Mouse (Mus musculus): ENCODE measurements around the gene Ccdc116.
A peak's percentile ranks its signal among the peaks of the same experiment; 100 is the strongest.

Gene Ccdc116

DNA sequence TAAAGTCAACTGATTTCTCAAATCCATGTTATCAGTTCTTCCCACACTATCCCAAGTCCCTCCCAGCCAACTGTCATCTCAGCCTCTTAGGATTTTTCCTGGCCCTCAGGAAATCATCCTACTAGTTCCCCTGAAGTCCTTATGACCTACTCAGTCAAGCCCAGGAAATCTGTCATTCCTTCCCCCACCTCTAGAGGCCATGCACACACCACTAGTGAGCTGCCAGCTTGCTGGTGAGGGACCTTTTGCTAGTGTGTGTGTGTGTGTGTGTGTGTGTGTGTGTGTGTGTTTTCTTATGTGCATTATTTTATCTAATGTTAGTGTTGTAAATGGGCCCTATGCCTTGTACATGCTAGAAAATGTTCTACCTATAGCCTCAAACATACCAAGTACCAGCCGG is 19.7 kb downstream of the Ccdc116 start:
- DNase-seq: peak; percentile 65

DNA sequence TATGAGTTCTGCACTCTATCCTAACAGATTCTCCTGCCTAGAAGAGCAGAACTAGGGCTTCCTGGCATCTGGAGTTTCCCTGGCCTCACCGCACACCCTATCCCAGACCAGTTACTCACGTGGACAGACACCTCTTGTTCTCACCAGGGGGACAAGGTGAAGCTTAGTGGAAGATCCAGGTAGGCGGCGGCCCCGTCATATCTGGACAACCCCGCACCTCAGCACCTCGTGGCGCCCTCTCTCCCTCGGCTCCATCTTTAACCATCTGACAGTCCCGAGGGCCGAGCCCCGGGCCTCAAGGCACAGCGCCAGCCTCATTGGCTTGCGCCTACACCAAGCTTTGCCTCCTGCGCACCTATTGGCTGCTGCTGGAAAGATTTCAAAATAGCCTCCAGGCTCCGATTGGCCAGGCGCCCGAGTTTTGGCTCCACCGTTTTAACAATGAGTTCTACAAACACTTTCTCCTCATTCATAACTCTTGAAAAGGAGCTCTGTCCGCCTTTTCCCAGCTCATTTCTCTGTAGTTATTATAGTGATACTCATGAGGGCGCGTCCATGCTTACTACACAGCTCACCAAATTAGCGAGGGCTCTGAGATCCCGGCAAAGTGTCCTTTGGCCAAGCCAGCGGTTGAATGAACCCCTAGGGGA is 22.0 kb downstream of the Ccdc116 start, which contains the start of gene 2610318N02Rik:
Gene 2610318N02Rik, minus strand, starts transcription at position 297 of the 650 bp plus-strand sequence.
- DNase-seq: peak; percentile 85

DNA sequence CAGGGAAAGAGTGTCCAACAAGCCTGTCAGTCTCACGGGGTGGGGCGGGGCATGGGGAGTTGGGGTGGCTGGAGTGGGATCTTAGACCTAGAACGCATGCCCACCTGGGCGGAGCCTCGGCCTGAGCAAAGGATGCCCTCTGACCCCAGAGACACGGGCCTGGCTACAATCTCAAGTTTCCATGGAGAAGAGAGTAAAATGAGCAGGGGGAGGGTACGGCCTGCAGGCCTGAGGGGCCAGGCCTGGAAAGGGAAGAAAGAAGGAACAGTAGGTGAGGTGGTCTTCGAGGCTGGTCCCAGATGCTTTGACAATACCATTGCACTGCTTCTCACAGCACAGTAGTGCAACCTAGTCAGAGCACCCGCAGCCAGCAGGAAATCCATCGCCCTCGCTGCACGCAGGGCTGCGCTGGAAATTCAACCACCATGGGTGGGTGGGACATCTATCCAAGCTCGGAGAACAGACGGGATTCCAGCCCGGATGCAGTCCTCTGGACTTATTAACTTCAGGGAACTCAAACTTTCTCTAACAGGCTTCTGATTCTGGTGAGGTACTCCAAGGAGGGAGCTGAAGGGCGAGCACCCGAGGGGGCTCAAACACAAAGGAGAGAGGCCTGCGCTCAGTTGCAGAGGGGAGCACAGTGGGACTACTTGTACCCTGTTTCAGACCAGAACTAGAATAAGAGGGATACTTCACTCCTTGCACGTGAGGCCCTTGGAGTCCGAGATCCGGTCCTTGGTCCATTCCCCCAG is 22.7 kb downstream of the Ccdc116 start:
- peak; percentile 46 for DNase-seq

DNA sequence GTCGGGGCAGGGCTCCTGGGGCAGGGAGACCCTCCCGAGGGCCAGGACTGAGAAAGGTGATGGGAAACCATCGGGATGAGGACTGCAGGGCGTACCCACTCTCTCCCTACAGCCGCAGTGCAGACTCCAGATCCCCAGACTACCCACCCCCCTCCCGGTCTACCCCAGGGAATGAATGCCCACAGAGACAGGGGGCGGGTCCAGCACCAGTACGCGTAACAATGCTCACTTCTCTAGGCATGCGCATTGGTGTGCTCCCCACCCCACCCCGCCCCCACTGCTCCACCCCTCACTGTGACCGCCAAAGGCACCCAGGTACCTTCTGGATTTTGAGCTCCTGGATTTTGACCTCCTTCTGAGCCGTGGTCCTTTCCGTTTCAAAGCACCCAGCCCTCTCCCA is 25.5 kb downstream of the Ccdc116 start:
- no peak for DNase-seq

DNA sequence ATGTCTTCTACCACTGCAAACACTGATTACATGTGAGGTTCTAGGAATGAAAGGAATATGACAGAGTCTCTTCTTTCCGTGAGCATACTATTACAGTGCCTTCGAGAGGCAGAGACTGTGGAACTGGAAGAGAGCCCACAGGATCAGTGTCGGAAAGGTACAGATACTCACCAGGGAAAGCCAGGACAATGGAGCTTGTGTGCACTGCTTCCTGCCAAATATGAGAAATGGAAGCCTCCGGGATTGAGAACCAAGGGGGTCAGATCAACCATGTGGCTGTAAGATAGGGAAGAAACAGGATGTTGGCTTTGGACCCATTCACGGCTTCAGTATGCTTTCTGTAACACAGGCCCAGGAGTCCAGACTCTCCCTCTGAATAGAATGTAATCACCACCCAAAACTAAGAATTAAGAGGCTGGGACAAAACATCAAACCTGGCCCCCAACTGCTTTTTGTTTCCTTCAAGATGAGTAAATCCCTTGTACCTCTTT is 29.7 kb downstream of the Ccdc116 start:
- no peak for DNase-seq

DNA sequence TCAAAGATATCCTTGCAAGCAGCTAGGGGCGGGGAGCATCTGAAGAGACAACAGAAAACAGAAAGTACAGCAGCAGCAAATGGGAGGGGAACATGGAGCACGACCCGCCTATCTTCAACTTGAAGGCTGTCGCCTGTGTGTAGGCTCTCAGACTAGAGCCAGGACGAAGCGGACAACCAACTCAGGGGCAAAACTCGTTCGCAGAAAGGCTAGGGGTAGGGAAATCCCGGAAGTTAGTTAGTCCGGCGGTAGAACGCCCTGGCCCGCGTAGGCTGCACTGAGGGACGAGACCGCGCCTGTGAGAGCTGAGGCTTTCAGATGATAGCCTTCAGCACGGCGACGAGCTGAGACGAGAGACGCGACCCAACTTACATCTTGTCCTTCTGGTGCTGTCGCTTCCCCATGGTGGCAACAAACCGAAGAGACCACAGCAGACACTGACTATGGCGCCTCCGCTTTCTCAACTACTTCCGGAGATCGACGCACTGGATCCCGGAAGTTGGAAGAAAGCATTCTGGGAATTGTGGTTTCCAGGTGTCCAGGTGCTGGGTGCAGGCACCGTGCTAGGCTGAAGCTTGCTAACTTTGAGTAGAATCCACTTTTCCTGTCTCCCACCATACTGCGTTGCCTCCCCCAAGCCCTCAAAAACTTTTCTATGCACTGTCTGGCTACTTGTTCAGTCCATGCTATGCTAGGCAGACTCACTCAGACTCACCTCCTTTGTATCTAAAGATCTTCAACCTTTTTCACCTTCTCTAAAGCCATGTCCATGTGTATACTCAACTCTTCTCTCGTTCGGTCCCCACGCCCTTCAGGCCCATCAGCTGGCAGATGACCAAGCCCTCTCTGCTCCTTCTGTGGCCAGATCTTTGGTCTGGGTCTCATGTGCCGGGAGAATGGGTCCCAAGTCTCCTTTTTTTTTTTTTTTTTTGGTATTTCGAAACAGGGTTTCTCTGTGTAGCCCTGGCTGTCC is 36.0 kb downstream of the Ccdc116 start, which contains the start of gene Ppil2:
Gene Ppil2, minus strand, starts transcription at position 487 of the 973 bp plus-strand sequence.
- peak; percentile 74 for DNase-seq

DNA sequence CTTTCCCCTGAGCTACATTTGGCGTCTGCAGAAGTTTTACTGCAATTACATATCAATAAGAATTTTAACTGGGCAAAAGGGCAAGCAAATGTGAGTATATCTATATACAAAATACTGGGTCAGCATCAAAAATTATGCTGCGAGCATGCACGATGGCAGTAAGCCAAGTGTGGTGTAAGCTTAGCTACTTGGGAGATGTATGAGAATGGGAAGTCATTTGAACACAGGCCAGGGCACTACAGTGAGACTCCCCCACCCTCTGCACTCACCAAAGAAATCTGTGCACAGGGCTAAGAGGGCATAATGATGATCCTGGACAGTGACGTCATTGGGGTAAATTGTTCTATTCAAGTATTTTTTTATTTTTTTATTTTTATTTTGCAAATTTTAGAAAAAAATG is 42.4 kb downstream of the Ccdc116 start:
- DNase-seq: no peak

DNA sequence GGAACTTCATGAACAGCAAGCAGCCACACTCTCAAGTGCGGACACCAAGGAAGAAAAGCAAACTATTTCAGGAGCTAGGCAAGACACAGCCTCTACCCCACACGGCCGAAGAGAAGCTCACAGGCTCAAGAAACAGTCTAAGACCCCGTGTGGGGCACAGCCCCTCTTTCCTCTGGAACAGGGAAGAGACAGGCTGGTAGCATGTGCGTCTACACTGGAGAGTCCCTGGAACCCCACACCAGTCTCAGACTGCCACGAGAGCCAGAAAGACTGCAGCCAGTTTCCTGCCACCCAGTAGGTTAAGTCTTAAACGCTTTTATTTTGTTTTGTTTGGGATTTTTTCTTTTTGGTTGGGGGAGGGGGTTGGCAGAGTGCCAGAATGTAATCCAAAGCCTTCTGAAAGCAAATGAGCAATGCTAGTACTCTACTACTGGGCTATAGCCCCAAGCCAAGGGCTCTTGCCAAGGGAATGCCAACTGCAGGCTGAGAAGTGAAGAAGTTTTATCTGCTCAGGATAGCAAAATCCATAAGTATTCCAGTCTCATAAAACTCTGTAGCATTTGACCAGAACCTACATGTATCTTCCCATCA is 44.3 kb downstream of the Ccdc116 start:
- no peak for DNase-seq

DNA sequence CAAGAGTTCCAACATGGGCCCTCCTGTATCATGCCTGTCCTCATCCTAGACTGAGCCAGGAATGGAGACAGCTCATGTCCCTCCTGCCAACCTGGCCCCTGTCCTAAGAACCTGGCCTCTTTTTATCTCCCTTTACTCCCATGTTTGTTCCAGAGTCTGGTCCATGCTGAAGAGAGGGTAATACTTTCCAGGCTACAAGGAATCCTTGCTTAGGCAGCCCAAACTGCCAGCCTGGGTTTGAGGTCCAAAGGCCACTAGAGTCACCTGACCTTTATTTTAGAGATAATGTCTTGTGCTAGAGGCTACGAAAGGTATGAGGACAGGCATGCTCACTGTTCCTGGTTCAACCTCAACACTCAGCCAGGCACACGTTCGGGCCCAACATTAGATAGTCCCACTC is 50.1 kb downstream of the Ccdc116 start:
- DNase-seq: no peak
